Mouse (Mus musculus) neural tube, embryonic 13.5 days (tissue): Measurements from ENCODE around the gene Cnn1. TPM values are rescaled to one million over a fixed set of nuclear protein-coding genes. Genes with fewer than 3 reads are reported as not detected.
"Not testable (repeated sequence)": the region's sequence is repeated elsewhere in the genome, so short reads cannot be mapped to it uniquely, and the experiment has no call there.

ENCODE experiments used
- ATAC-seq: fragments of 200-750 bp; cut with Nextera tagmentation; 2 replicates; pipeline ENCODE4 v1.8.0; 2017; ENCODE audit warnings: low read depth, mild to moderate bottlenecking, moderate TSS enrichment, moderate library complexity
- H3K27ac ChIP-seq: fragments of 300-500 bp; sonication (generic); replicated peaks from 2 replicates; pipeline ENCODE4 v1.5.1; 2015; ENCODE audit warnings: moderate library complexity, mild to moderate bottlenecking, inconsistent platforms
- H3K27me3 ChIP-seq: fragments of 300-500 bp; sonication (generic); 2 replicates; pipeline ENCODE4 v1.6.1; 2015; ENCODE audit warnings: mild to moderate bottlenecking, inconsistent platforms
- H3K36me3 ChIP-seq: fragments of 300-500 bp; sonication (generic); 2 replicates; pipeline ENCODE4 v1.6.1; 2015; ENCODE audit warnings: mild to moderate bottlenecking, inconsistent platforms
- H3K4me1 ChIP-seq: fragments of 300-500 bp; sonication (generic); replicated peaks from 2 replicates; pipeline ENCODE4 v1.6.1; 2015; ENCODE audit warnings: inconsistent platforms
- H3K4me2 ChIP-seq: fragments of 300-500 bp; sonication (generic); 2 replicates; pipeline ENCODE4 v1.6.1; 2015; ENCODE audit warnings: inconsistent platforms, mild to moderate bottlenecking, moderate library complexity
- H3K4me3 ChIP-seq: fragments of 300-500 bp; sonication (generic); 2 replicates; pipeline ENCODE4 v1.5.1; 2015; ENCODE audit warnings: mild to moderate bottlenecking, inconsistent platforms
- H3K9ac ChIP-seq: fragments of 300-500 bp; sonication (generic); 2 replicates; pipeline ENCODE4 v1.6.1; 2015; ENCODE audit warnings: moderate library complexity, mild to moderate bottlenecking, inconsistent platforms
- H3K9me3 ChIP-seq: fragments of 300-500 bp; sonication (generic); 2 replicates; pipeline ENCODE4 v1.6.1; 2016; ENCODE audit warnings: inconsistent platforms
- WGBS: fragments of 180-500 bp; shearing (Covaris S2); methylation state at CpG from one replicate; pipeline ENCODE4 v1.1.7; 2015; 5-methylcytosine and 5-hydroxymethylcytosine counted together
- polyA plus RNA-seq: library from polyadenylated mRNA; unstranded; fragments of >200 nt; fragmentation: Nextera tagmentation; extraction: Ambion mirVana; gene quantifications from 2 replicates; pipeline ENCODE4 v1.2.1, GENCODE M21; 2015

The Cnn1 gene
- polyA plus RNA-seq, 1 experiment from 2014 or later: 2.9 TPM

GRCm38 (mm10) chr9:22135644-22136390 is 36.8 kb downstream of the Cnn1 start, which contains the start of gene Acp5:
Gene Acp5 (minus strand): TSS chr9:22135711.
- 71% methylated on average over 7 of the region's 7 CpGs for WGBS
- Histone ChIP-seq H3K27ac (no peak within 1 kb of the TSS), H3K4me3 (no peak within 1 kb of the TSS), H3K9ac (no peak within 1 kb of the TSS), H3K4me1 (peaks cover 18% of the 10 kb centered on the region; the same call in 1 of the 2 replicates), H3K36me3 (no peaks in the 10 kb centered on the region), H3K4me2 (no peak within 1 kb of the TSS), H3K9me3 (no peaks in the 10 kb centered on the region), H3K27me3 (peaks cover 24% of the 10 kb centered on the region)
- ATAC-seq: no peak

- no peak overlapping the region for H3K4me3 ChIP-seq
- peaks cover 10% of the 10 kb centered on the region; the same call in 1 of the 2 replicates for H3K4me1 ChIP-seq
- no peaks in the 10 kb centered on the region for H3K36me3 ChIP-seq
- H3K27me3 ChIP-seq: peaks cover 12% of the 10 kb centered on the region
- 6% methylated on average over 23 of the region's 23 CpGs for WGBS
- H3K4me2 ChIP-seq: no peak overlapping the region
- H3K9me3 ChIP-seq: no peaks in the 10 kb centered on the region
- H3K9ac ChIP-seq: no peak overlapping the region
- H3K27ac ChIP-seq: no peak overlapping the region
- ATAC-seq: no peak
These were observed 37.9 kb downstream of the Cnn1 start for GRCm38 (mm10) chr9:22136765-22137547.

GRCm38 (mm10) chr9:22138480-22138879 is 39.5 kb downstream of the Cnn1 start:
- Histone ChIP-seq H3K9ac (no peak overlapping the region), H3K27me3 (peaks cover 3% of the 10 kb centered on the region; the same call in 1 of the 2 replicates), H3K4me1 (peaks cover 10% of the 10 kb centered on the region; the same call in 1 of the 2 replicates), H3K9me3 (no peaks in the 10 kb centered on the region), H3K27ac (no peak overlapping the region), H3K4me3 (no peak overlapping the region), H3K36me3 (no peaks in the 10 kb centered on the region), H3K4me2 (no peak overlapping the region)
- no peak for ATAC-seq
- WGBS: 28% methylated on average over 2 of the region's 2 CpGs

- peaks cover 3% of the 10 kb centered on the region; the same call in 1 of the 2 replicates for H3K27me3 ChIP-seq
- peaks cover 10% of the 10 kb centered on the region; the same call in 1 of the 2 replicates for H3K4me1 ChIP-seq
- ATAC-seq: no peak
- WGBS: 91% methylated on average over 5 of the region's 5 CpGs
- H3K9ac ChIP-seq: no peak overlapping the region
- H3K4me2 ChIP-seq: no peak overlapping the region
- no peaks in the 10 kb centered on the region for H3K9me3 ChIP-seq
- no peak overlapping the region for H3K4me3 ChIP-seq
- H3K36me3 ChIP-seq: no peaks in the 10 kb centered on the region
- H3K27ac ChIP-seq: no peak overlapping the region
These were observed 40.7 kb downstream of the Cnn1 start for GRCm38 (mm10) chr9:22139746-22140145.

DNA sequence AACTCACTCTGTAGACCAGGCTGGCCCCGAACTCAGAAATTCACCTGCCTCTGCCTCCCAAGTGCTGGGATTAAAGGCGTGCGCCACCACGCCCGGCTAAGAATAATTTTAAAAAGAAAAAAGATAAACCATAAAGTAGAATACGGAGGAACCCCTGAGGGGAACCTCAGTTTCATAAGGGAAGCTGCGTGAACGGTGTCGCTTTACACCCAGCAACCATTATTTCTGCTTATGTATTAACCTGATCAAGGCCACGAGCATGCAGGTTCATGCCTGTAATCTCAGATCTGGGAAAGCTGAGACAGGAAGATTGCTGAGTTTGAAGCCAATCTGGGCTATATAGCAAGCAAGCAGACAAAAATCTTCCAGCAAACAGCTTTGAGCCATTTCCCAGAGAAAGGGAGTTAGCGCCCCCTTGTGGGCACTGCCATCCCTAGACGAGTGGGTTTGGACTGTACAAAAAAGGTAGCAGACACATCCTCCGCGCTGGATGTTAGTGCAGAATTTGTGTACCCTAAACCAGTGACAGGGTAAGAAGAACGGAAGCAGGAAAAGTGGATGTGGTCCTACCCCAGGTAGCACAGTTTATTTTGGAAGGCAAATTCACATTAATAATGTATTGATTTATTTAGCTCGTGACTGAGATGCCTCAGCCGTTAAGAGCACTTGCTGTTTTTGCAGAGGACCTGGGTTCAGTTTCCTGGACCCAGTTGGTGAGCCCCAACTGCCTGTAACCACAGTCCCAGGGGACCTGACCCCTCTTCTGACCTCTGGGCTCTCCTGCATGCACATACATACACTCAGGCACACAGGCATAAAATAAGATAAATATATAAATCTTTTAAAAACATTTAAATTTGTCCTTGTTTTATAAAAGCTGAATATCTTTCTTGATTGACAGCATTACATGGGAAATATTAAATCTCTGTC is 44.4 kb downstream of the Cnn1 start:
- H3K4me3 ChIP-seq: no peak overlapping the region
- no peak overlapping the region for H3K9ac ChIP-seq
- no peaks in the 10 kb centered on the region for H3K4me1 ChIP-seq
- no peaks in the 10 kb centered on the region for H3K36me3 ChIP-seq
- no peak overlapping the region for H3K4me2 ChIP-seq
- ATAC-seq: peak; percentile 79
- no peaks in the 10 kb centered on the region for H3K27me3 ChIP-seq
- no peaks in the 10 kb centered on the region for H3K9me3 ChIP-seq
- no peak overlapping the region for H3K27ac ChIP-seq
- 55% methylated on average over 17 of the region's 17 CpGs for WGBS

DNA sequence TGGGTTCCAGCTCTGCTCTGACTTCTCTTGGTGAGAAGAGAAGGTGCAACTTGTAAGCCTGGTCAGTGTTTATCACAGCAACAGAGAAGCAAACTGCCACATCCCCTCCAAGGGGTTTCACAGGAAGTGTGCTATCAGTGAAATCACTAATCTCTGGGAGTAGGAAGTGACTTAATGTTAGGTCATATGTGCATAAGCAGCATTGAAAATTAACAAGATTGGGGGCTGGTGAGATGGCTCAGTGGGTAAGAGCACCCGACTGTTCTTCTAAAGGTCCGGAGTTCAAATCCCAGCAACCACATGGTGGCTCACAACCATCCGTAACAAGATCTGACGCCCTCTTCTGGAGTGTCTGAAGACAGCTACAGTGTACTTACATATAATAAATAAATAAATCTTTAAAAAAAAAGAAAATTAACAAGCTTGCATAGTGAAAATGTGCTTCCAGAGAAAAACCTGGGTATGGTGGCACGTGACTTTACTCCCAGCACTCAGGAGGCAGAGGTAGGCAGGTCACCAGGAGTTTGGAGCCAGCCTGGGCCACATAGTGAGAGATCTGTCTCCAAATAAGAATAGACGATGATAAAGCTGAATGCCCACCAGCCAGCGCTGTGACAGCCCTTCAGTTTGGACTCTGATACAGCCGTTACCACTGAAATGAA is 45.4 kb downstream of the Cnn1 start:
- Histone ChIP-seq H3K4me1 (no peaks in the 10 kb centered on the region), H3K9me3 (no peaks in the 10 kb centered on the region), H3K36me3 (no peaks in the 10 kb centered on the region), H3K9ac (no peak overlapping the region), H3K27me3 (no peaks in the 10 kb centered on the region), H3K4me2 (no peak overlapping the region), H3K27ac (no peak overlapping the region), H3K4me3 (no peak overlapping the region)
- WGBS: 88% methylated on average over 8 of the region's 8 CpGs
- ATAC-seq: no peak

DNA sequence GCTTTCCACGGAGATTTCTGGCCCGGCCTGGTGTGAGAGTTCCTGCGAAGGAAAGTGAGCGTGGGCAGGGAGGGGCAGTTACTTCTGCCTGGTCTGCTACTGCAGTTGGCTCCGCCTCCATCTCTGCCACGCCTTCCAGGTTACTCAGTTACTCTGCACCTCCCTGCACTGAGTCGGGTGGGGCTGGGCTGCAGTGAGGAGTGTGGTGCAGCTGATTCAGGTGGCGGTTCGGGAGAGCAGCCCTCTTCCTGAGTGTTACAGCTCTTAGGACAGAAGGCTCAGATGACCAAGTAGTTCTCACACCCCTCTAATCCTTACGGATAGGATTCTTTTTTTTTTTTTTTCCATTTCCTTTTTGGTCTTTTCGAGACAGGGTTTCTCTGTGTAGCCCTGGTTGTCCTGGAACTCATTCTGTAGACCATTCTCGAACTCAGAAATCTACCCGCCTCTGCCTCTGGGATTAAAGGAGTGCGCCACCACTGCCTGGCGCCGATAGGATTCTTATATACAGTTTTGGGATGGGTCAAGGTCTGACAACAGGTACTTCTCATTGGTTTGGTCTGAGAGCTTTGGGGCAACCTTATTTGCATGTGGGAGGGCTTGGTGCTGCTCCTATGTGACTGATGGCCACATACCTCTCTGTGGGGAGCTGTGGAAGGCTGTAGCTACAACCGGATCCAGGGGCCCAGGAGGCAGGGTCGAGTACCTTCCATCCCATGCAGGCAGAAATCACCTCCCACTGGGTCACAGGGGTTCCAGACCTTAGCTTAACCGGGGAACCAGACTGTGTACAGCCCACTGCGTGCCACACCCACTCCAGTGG is 50.6 kb downstream of the Cnn1 start:
- Histone ChIP-seq H3K27me3 (no peaks in the 10 kb centered on the region), H3K36me3 (no peaks in the 10 kb centered on the region), H3K4me2 (no peak overlapping the region), H3K9ac (no peak overlapping the region), H3K9me3 (no peaks in the 10 kb centered on the region), H3K4me1 (no peaks in the 10 kb centered on the region), H3K27ac (no peak overlapping the region), H3K4me3 (no peak overlapping the region)
- 78% methylated on average over 20 of the region's 20 CpGs for WGBS
- no peak for ATAC-seq

DNA sequence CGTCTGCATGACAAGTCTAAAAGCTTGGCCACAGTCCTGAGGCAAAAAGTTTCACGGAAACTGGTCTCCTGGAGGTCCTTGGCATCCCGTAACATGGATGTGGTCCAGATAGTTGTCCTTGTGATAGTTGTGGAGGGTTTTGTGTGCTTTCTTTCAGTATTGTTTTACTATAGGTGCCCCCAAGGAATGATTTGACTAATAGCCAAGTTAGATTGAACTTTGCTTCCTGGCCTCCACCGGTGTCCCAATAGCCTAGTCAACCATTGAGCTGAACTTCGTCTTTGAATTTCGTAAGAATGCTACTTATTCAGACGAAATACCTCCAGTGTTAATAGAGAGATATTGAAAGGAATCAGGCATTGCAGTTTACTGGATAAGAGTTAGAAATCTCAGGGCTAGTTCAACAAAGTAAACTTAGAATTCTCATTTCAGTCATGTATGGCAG is 51.3 kb downstream of the Cnn1 start:
- H3K4me3 ChIP-seq, H3K27me3 ChIP-seq, ATAC-seq, H3K4me1 ChIP-seq, H3K9ac ChIP-seq, H3K27ac ChIP-seq, H3K36me3 ChIP-seq, H3K9me3 ChIP-seq, H3K4me2 ChIP-seq: not testable (repeated sequence)
- WGBS: 87% methylated on average over 7 of the region's 7 CpGs

GRCm38 (mm10) chr9:22150946-22151345 is 51.9 kb downstream of the Cnn1 start:
- no peak overlapping the region for H3K4me2 ChIP-seq
- 75% methylated on average over 2 of the region's 2 CpGs for WGBS
- no peaks in the 10 kb centered on the region for H3K9me3 ChIP-seq
- no peak overlapping the region for H3K27ac ChIP-seq
- no peak for ATAC-seq
- no peaks in the 10 kb centered on the region for H3K27me3 ChIP-seq
- H3K36me3 ChIP-seq: no peaks in the 10 kb centered on the region
- H3K9ac ChIP-seq: no peak overlapping the region
- peaks cover 4% of the 10 kb centered on the region; the same call in 1 of the 2 replicates for H3K4me1 ChIP-seq
- no peak overlapping the region for H3K4me3 ChIP-seq

GRCm38 (mm10) chr9:22153810-22154209 is 54.8 kb downstream of the Cnn1 start:
- H3K9me3 ChIP-seq: no peaks in the 10 kb centered on the region
- no peak overlapping the region for H3K9ac ChIP-seq
- ATAC-seq: no peak
- no peaks in the 10 kb centered on the region for H3K36me3 ChIP-seq
- no peak overlapping the region for H3K4me3 ChIP-seq
- peaks cover 25% of the 10 kb centered on the region for H3K4me1 ChIP-seq
- no peaks in the 10 kb centered on the region for H3K27me3 ChIP-seq
- 91% methylated on average over 3 of the region's 3 CpGs for WGBS
- no peak overlapping the region for H3K4me2 ChIP-seq
- H3K27ac ChIP-seq: no peak overlapping the region
